Mouse (Mus musculus): Measurements from ENCODE around the gene Olfr172. TPM values are rescaled to one million over a fixed set of nuclear protein-coding genes. Genes with fewer than 3 reads are reported as not detected.

Gene Olfr172
- not detected in 2 replicates for polyA plus RNA-seq (2015; fragmentation: Nextera tagmentation; extraction: Ambion mirVana)

DNA sequence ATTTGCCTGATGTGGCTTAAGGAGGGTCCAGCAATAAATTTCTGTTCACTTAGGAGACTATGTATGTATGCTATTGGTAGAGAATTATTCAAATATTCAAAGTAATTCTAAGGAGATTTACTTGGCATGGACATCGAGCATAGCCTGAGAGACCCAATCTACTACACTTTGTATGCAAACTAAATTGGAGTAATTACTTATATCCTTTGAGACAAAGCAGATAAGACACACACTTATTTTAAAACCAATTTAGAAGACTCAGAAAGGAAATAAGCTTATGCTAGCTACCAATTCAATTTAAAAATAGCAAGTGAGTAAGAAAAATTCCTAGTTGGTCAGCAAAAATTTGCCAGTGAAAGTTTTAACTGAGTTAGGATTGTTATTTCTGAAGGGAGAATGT lies at the start of gene Olfr172:
Olfr172 (minus strand) TSS at position 101 of the 400 bp plus-strand sequence.
- Histone ChIP-seq H3K4me1 (ENCODE audit: control insufficient read depth, insufficient read depth, low read length) (no peaks in the 10 kb centered on the region), H3K9ac (ENCODE audit: low read depth, low read length) (no peak within 1 kb of the TSS), H3K4me2 (ENCODE audit: low read depth, low read length) (no peak within 1 kb of the TSS), H3K9me3 (ENCODE audit: control insufficient read depth, low read length) (no peaks in the 10 kb centered on the region), H3K36me3 (ENCODE audit: control insufficient read depth, insufficient read depth, low read length) (no peaks in the 10 kb centered on the region), H3K27ac (ENCODE audit: low read length) (no peak within 1 kb of the TSS), H3K27me3 (replicated peaks; ENCODE audit: control insufficient read depth, insufficient read depth, low read length) (no peaks in the 10 kb centered on the region), H3K4me3 (ENCODE audit: low read length) (no peak within 1 kb of the TSS)
- ATAC-seq, result no peak
- 88% methylated on average over 1 of the region's 1 CpGs for WGBS

DNA sequence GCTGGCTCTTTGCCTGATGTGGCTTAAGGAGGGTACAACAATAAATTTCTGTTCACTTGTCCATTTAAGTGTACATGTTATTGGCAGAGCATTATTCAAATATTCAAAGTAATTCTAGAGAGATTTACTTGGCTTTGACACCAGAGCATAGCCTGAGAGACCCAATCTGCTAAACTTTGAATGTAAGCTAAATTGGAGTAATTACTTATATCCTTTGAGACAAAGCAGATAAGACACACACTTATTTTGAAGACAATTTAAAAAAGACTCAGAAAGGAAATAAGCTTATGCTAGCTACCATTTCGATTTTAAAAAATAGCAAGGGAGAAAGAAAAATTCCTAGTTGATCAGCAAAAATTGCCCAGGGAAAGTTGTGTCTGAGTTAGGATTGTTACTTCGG lies 37.2 kb upstream of the Olfr172 start, which contains the start of gene Olfr173:
Olfr173 (minus strand) TSS at position 101 of the 400 bp plus-strand sequence.
- ATAC-seq, result no peak
- Histone ChIP-seq H3K27ac (ENCODE audit: low read length) (no peak within 1 kb of the TSS), H3K4me2 (ENCODE audit: low read depth, low read length) (no peak within 1 kb of the TSS), H3K9ac (ENCODE audit: low read depth, low read length) (no peak within 1 kb of the TSS), H3K36me3 (ENCODE audit: control insufficient read depth, insufficient read depth, low read length) (no peaks in the 10 kb centered on the region), H3K9me3 (ENCODE audit: control insufficient read depth, low read length) (no peaks in the 10 kb centered on the region), H3K27me3 (replicated peaks; ENCODE audit: control insufficient read depth, insufficient read depth, low read length) (no peaks in the 10 kb centered on the region), H3K4me3 (ENCODE audit: low read length) (no peak within 1 kb of the TSS), H3K4me1 (ENCODE audit: control insufficient read depth, insufficient read depth, low read length) (no peaks in the 10 kb centered on the region)
- whole genome bisulfite sequencing, result 78% methylated on average over 2 of the region's 2 CpGs

DNA sequence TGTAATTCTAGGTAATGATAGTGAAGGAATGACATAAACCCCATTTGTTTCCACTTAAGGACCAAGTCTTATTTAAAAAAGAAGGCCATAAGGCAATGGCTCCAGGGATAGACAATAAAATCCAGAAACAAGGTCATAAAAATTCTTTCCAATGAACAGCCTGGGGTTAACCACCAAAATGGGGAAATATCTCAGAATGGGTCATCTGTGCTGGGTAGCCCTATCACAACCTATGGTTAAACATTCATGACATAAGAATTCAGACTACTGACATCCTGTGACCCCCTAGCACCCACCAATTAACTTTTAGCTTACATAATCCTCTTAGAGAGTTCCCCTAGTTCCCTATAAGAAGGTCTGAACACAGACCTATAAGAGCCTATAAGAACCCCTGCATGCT lies 6.8 kb downstream of the Olfr172 start:
- Histone ChIP-seq H3K9me3 (ENCODE audit: control insufficient read depth, low read length) (no peaks in the 10 kb centered on the region), H3K27me3 (replicated peaks; ENCODE audit: control insufficient read depth, insufficient read depth, low read length) (no peaks in the 10 kb centered on the region), H3K4me3 (ENCODE audit: low read length) (no peak overlapping the region), H3K4me1 (ENCODE audit: control insufficient read depth, insufficient read depth, low read length) (no peaks in the 10 kb centered on the region), H3K36me3 (ENCODE audit: control insufficient read depth, insufficient read depth, low read length) (no peaks in the 10 kb centered on the region), H3K9ac (ENCODE audit: low read depth, low read length) (no peak overlapping the region), H3K27ac (ENCODE audit: low read length) (no peak overlapping the region), H3K4me2 (ENCODE audit: low read depth, low read length) (no peak overlapping the region)
- ATAC-seq, result no peak

DNA sequence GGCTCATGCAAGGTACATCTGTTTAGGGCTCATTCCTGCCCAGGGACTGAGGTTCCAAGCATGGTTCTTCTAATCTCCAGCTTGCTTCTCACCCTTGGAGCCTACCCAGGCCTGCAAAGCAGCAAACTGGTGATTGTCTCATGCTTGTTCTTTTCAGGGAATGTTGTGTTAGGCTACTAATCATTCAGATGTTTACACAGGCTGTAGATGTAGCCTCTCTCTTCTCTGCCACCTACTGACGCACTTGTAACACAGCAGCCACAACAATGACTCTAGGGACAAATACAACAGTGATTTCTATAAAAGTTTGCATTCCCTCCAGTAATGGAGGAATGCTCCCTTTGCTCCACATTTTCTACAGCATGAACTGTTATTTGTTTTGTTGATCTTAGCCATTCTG lies 11.7 kb downstream of the Olfr172 start:
- Histone ChIP-seq H3K4me1 (ENCODE audit: control insufficient read depth, insufficient read depth, low read length) (no peaks in the 10 kb centered on the region), H3K4me2 (ENCODE audit: low read depth, low read length) (no peak overlapping the region), H3K27me3 (replicated peaks; ENCODE audit: control insufficient read depth, insufficient read depth, low read length) (no peaks in the 10 kb centered on the region), H3K9ac (ENCODE audit: low read depth, low read length) (no peak overlapping the region), H3K36me3 (ENCODE audit: control insufficient read depth, insufficient read depth, low read length) (no peaks in the 10 kb centered on the region), H3K4me3 (ENCODE audit: low read length) (no peak overlapping the region), H3K27ac (ENCODE audit: low read length) (no peak overlapping the region), H3K9me3 (ENCODE audit: control insufficient read depth, low read length) (no peaks in the 10 kb centered on the region)
- 16% methylated on average over 1 of the region's 1 CpGs for WGBS
- ATAC-seq, result peak; percentile 58

DNA sequence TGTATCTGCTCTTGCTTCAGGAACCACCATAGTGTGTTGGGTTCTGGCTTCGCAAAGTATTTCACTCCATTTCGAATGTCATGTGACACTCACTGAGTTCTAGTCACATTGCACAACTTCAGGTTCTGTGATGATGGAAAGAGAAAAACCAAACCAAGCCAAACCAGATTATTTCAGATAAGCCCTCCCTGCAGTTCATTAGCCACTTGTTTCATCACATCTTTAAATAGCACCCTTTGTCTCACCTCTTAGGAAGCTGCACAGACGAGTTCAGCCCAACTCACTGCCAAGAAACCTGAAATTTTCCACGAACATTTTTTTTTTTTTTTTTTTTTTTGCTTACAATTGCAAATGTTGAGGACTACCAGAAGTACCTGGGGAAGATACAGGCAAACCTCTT lies 16.3 kb downstream of the Olfr172 start:
- no peak overlapping the region for H3K4me3 ChIP-seq (ENCODE audit: low read length)
- no peaks in the 10 kb centered on the region for H3K36me3 ChIP-seq (ENCODE audit: control insufficient read depth, insufficient read depth, low read length)
- no peaks in the 10 kb centered on the region for H3K27me3 ChIP-seq (replicated peaks; ENCODE audit: control insufficient read depth, insufficient read depth, low read length)
- ATAC-seq, result no peak
- no peaks in the 10 kb centered on the region for H3K4me1 ChIP-seq (ENCODE audit: control insufficient read depth, insufficient read depth, low read length)
- H3K27ac ChIP-seq (ENCODE audit: low read length), result no peak overlapping the region
- WGBS, result 69% methylated on average over 4 of the region's 4 CpGs
- H3K9me3 ChIP-seq (ENCODE audit: control insufficient read depth, low read length), result no peaks in the 10 kb centered on the region
- no peak overlapping the region for H3K9ac ChIP-seq (ENCODE audit: low read depth, low read length)
- no peak overlapping the region for H3K4me2 ChIP-seq (ENCODE audit: low read depth, low read length)

DNA sequence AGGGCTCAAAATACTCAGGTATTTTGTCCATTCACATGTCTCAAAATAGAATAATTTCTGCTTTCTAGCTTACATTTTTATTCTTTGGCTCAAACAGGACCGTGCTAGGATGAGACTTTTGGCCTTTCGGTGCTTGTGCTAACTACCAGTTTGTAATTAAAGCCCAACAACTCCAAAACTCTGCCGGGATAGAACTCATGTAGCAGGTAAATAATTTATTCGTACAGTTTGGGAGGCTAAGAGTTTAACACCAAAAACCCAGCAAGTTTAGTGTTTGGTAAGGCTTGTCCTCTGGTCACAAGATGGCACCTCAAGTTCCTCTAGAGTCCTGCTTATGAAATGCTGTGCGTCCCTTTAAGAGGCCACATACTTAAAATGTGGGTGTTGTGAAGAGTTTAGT lies 22.2 kb downstream of the Olfr172 start:
- Histone ChIP-seq H3K9ac (ENCODE audit: low read depth, low read length) (no peak overlapping the region), H3K27me3 (replicated peaks; ENCODE audit: control insufficient read depth, insufficient read depth, low read length) (no peaks in the 10 kb centered on the region), H3K27ac (ENCODE audit: low read length) (no peak overlapping the region), H3K4me3 (ENCODE audit: low read length) (no peak overlapping the region), H3K4me2 (ENCODE audit: low read depth, low read length) (no peak overlapping the region), H3K4me1 (ENCODE audit: control insufficient read depth, insufficient read depth, low read length) (no peaks in the 10 kb centered on the region), H3K9me3 (ENCODE audit: control insufficient read depth, low read length) (no peaks in the 10 kb centered on the region), H3K36me3 (ENCODE audit: control insufficient read depth, insufficient read depth, low read length) (no peaks in the 10 kb centered on the region)
- WGBS, result 93% methylated on average over 5 of the region's 5 CpGs
- ATAC-seq, result no peak

DNA sequence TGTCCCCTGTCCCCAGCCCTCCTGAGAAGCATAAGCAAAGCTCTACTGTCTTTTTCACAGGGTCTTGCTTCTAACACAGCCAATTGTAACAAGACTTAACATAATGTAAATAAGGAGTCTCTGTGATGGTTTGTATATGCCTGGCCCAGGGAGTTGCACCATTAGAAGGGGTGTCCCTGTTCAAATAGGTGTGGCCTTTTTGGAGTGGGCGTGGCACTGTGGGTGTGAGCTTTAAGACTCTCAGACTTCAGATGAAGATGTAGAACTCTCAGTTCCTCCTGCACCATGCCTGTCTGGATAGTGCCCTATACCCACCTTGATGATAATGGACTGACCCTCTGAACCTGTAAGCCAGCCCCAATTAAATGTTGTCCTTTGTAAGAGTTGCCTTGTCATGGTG lies 24.2 kb downstream of the Olfr172 start:
- no peaks in the 10 kb centered on the region for H3K27me3 ChIP-seq (replicated peaks; ENCODE audit: control insufficient read depth, insufficient read depth, low read length)
- 94% methylated on average over 1 of the region's 1 CpGs for WGBS

DNA sequence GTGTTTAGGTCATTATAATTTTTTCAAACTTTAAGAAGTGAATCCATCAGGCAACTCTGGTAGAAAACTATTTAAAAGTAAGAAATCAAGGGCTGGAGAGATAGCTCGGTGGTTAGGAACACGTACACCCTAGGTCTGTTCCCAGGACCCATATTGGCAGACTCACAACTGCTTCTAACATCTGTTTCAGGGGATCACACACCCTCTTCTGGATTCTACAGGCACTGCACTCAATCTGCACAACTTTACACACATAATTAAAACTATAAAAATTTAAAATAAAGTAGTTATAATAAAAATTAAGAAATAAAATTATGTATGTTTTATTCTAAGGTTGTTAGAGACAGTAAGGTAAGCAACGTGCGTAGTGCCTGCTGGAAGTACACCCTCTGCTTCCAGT lies 24.8 kb downstream of the Olfr172 start:
- no peak overlapping the region for H3K4me2 ChIP-seq (ENCODE audit: low read depth, low read length)
- no peaks in the 10 kb centered on the region for H3K36me3 ChIP-seq (ENCODE audit: control insufficient read depth, insufficient read depth, low read length)
- H3K4me1 ChIP-seq (ENCODE audit: control insufficient read depth, insufficient read depth, low read length), result no peaks in the 10 kb centered on the region
- WGBS, result 86% methylated on average over 4 of the region's 4 CpGs
- H3K4me3 ChIP-seq (ENCODE audit: low read length), result no peak overlapping the region
- no peak overlapping the region for H3K9ac ChIP-seq (ENCODE audit: low read depth, low read length)
- no peaks in the 10 kb centered on the region for H3K27me3 ChIP-seq (replicated peaks; ENCODE audit: control insufficient read depth, insufficient read depth, low read length)
- ATAC-seq, result no peak
- no peak overlapping the region for H3K27ac ChIP-seq (ENCODE audit: low read length)
- no peaks in the 10 kb centered on the region for H3K9me3 ChIP-seq (ENCODE audit: control insufficient read depth, low read length)

More for the DNA sequence above, 24.2 kb downstream of the Olfr172 start:
- Histone ChIP-seq H3K4me2 (ENCODE audit: low read depth, low read length) (no peak overlapping the region), H3K4me3 (ENCODE audit: low read length) (no peak overlapping the region), H3K27ac (ENCODE audit: low read length) (no peak overlapping the region), H3K4me1 (ENCODE audit: control insufficient read depth, insufficient read depth, low read length) (no peaks in the 10 kb centered on the region), H3K36me3 (ENCODE audit: control insufficient read depth, insufficient read depth, low read length) (no peaks in the 10 kb centered on the region), H3K9me3 (ENCODE audit: control insufficient read depth, low read length) (no peaks in the 10 kb centered on the region), H3K9ac (ENCODE audit: low read depth, low read length) (no peak overlapping the region)
- ATAC-seq, result no peak

DNA sequence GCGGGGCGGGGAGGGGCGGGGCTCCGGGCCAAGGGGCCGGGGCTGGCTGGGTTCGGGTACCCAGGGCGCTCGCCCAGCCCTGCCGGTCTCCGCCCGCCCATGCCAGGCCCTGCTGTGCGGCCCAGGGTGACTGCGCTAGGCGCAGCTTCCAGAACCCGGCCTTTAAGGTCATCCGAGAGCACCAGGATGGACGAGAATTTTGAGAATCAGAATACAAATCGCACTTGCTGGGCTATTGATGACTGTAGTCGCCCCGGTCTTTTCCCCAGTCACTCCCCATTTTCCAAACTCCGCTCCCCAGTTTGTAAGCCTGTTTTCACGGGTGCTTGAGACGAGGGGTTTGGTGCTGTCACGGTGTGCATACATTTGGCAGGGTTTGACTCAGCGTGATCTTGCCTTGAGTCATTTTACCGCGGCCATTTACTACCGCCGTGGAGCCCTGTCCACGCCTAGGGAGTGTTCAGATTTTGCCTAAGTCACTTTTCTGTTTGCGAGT lies 34.8 kb downstream of the Olfr172 start:
- peak overlapping the region; percentile 81 for H3K9ac ChIP-seq (ENCODE audit: low read depth, low read length)
- H3K4me1 ChIP-seq (ENCODE audit: control insufficient read depth, insufficient read depth, low read length), result peaks cover 3% of the 10 kb centered on the region; the same call in 1 of the 2 replicates
- H3K4me2 ChIP-seq (ENCODE audit: low read depth, low read length), result peak overlapping the region; percentile 68
- no peaks in the 10 kb centered on the region for H3K27me3 ChIP-seq (replicated peaks; ENCODE audit: control insufficient read depth, insufficient read depth, low read length)
- H3K36me3 ChIP-seq (ENCODE audit: control insufficient read depth, insufficient read depth, low read length), result no peaks in the 10 kb centered on the region; the same call in 1 of the 2 replicates
- H3K27ac ChIP-seq (ENCODE audit: low read length), result peak overlapping the region; percentile 69
- under 1% methylated on average over 23 of the region's 31 CpGs for WGBS
- H3K4me3 ChIP-seq (ENCODE audit: low read length), result peak overlapping the region; percentile 78
- peak; percentile 95 for ATAC-seq
- no peaks in the 10 kb centered on the region for H3K9me3 ChIP-seq (ENCODE audit: control insufficient read depth, low read length)

Measured in intestine, embryonic 16.5 days (tissue).